Mouse (Mus musculus) heart, embryonic 16.5 days (tissue): Measurements from ENCODE around the gene Dnajb6. TPM values are rescaled to one million over a fixed set of nuclear protein-coding genes. Genes with fewer than 3 reads are reported as not detected.
"Not testable (repeated sequence)": the region's sequence is repeated elsewhere in the genome, so short reads cannot be mapped to it uniquely, and the experiment has no call there.

ENCODE experiments used
- ATAC-seq: fragments of 200-750 bp; cut with Nextera tagmentation; replicated peaks from 2 replicates; pipeline ENCODE4 v1.8.0; 2017; ENCODE audit warnings: moderate number of reproducible peaks; ENCODE audit not compliant: insufficient read depth, low FRiP score; ENCODE audit errors: extremely low read depth
- H3K27ac ChIP-seq: fragments of 300-500 bp; sonication (generic); 2 replicates; pipeline ENCODE4 v1.5.1; 2014; ENCODE audit warnings: mild to moderate bottlenecking, low read length, control low read depth, moderate library complexity
- H3K27me3 ChIP-seq: fragments of 300-500 bp; sonication (generic); 2 replicates; pipeline ENCODE4 v1.6.1; 2014; ENCODE audit warnings: low read length, mixed read lengths; ENCODE audit not compliant: control insufficient read depth, insufficient read depth
- H3K36me3 ChIP-seq: fragments of 300-500 bp; sonication (generic); 2 replicates; pipeline ENCODE4 v1.6.1; 2014; ENCODE audit not compliant: control insufficient read depth, insufficient read depth
- H3K4me1 ChIP-seq: fragments of 300-500 bp; sonication (generic); 2 replicates; pipeline ENCODE4 v1.6.1; 2014; ENCODE audit warnings: low read length, mixed read lengths; ENCODE audit not compliant: control insufficient read depth, insufficient read depth
- H3K4me2 ChIP-seq: fragments of 300-500 bp; sonication (generic); 2 replicates; pipeline ENCODE4 v1.6.1; 2014; ENCODE audit warnings: low read depth, mild to moderate bottlenecking, control low read depth, low read length
- H3K4me3 ChIP-seq: fragments of 300-500 bp; sonication (generic); 2 replicates; pipeline ENCODE4 v1.5.1; 2014; ENCODE audit warnings: mild to moderate bottlenecking, control low read depth, low read length
- H3K9ac ChIP-seq: fragments of 300-500 bp; sonication (generic); 2 replicates; pipeline ENCODE4 v1.6.1; 2014; ENCODE audit warnings: low read length, control low read depth
- H3K9me3 ChIP-seq: fragments of 300-500 bp; sonication (generic); replicated peaks from 2 replicates; pipeline ENCODE4 v1.6.1; 2016; ENCODE audit warnings: low read length; ENCODE audit not compliant: control insufficient read depth
- WGBS: fragments of 180-500 bp; shearing (Covaris S2); extraction: QIAGEN DNeasy Blood & Tissue Kit; methylation state at CpG from one replicate; pipeline ENCODE4 v1.1.7; 2014; 5-methylcytosine and 5-hydroxymethylcytosine counted together
- polyA plus RNA-seq: library from polyadenylated mRNA; unstranded; fragments of >200 nt; fragmentation: Nextera tagmentation; extraction: Ambion mirVana; gene quantifications from 2 replicates; pipeline ENCODE4 v1.2.1, GENCODE M21; 2015

The Dnajb6 gene
- polyA plus RNA-seq, 1 experiment from 2014 or later, result 96.2 TPM

DNA sequence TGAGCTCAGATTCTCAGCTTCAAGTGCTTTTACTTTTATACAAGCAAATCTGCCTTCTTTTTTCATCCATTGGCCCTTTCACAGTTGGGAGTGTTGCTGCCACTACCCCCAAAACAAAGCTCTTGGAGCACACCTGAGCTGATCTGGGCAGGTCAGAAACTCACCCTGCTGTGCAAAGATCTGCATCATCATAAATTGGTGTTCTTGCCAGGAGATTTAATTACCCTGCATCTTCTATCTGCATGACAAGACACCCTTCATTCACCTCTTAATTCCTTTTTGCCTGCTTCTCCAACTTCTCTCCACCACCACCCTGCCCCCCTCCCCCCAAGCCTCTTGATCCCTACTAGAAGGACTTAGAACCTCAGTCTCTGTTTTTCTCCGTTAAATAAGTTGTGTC is 14.3 kb upstream of the Dnajb6 start:
- H3K4me3 ChIP-seq, result no peak overlapping the region
- no peak for ATAC-seq
- no peak overlapping the region for H3K27ac ChIP-seq
- no peaks in the 10 kb centered on the region for H3K4me1 ChIP-seq
- H3K9me3 ChIP-seq, result no peaks in the 10 kb centered on the region
- WGBS, result 32% methylated on average over 1 of the region's 1 CpGs
- no peaks in the 10 kb centered on the region for H3K36me3 ChIP-seq
- no peak overlapping the region for H3K4me2 ChIP-seq
- no peak overlapping the region for H3K9ac ChIP-seq
- H3K27me3 ChIP-seq, result no peaks in the 10 kb centered on the region

DNA sequence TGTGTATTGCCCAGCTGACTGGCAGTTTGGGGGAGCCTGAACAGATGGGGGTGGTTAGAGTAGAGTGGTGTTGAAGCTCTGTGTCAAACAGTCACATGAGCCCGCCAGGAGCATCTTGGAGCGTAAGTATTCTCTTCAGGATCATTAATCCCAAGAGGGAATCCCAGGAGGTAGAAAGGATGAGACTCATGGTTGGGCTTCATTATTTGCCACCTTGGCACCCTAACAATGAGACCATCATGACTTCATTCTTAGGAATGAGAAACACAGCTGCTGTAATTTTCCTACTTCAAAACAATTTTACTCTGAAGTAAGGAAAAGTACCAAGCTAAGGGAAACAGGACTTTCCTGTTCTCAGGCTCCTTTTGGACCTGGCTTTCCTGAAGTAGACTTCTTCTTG is 10.1 kb upstream of the Dnajb6 start:
- Histone ChIP-seq H3K27ac (no peak overlapping the region), H3K4me3 (no peak overlapping the region), H3K4me2 (no peak overlapping the region), H3K9me3 (no peaks in the 10 kb centered on the region), H3K36me3 (no peaks in the 10 kb centered on the region), H3K27me3 (no peaks in the 10 kb centered on the region), H3K4me1 (no peaks in the 10 kb centered on the region), H3K9ac (no peak overlapping the region)
- WGBS, result 82% methylated on average over 2 of the region's 2 CpGs
- ATAC-seq, result no peak

DNA sequence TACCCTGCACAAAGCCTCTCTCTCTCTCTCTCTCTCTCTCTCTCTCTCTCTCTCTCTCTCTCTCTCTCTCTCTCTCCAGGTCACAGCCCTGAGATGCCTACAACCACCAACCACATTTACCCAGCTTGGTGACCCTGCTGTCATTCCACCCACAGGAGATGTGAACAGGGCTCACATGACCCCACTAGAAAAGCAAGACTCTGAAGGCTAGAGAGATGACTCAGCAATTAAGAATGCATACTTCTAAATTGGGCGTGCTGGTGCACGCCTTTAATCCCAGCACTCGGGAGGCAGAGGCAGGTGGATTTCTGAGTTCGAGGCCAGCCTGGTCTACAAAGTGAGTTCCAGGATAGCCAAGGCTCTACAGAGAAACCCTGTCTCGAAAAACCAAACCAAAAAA is 9.4 kb upstream of the Dnajb6 start:
- WGBS, result 80% methylated on average over 5 of the region's 5 CpGs
- H3K27ac ChIP-seq, H3K27me3 ChIP-seq, H3K4me2 ChIP-seq, H3K4me3 ChIP-seq, H3K4me1 ChIP-seq, ATAC-seq, H3K9me3 ChIP-seq, H3K9ac ChIP-seq, H3K36me3 ChIP-seq: not testable (repeated sequence)

DNA sequence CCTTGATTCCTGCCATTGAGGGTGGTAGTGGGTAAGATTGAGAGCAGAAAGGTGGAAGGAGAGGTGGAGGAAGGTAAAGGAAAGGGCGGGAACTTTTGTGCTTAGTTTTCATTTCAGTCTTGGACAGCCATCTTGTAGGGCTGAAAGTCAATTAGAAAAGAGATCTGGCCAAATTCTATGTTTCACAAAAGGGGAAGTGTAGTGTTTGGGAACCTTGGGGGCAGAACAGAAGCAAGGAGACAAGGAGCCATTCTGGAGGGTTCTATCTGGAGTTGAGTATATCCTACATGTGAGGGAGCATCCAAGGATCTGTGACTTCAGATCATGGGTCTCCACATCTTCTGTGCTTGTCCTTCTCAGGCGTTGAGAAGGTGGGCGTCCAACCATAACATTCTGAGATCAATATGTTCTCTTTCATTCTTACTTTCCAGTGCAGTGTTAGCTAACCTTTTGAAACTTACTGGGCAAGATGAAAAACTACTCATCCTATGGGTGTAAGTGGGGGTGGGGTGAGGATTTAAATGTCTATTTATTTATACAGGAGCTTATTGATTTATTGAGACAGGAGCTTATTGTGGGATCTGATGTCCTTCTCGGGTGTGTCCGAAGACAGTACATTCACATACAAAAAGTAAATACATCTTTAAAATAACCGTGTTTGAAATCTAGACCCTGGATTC is 517 bp upstream of the Dnajb6 start:
- Histone ChIP-seq H3K4me2 (peak overlapping the region; percentile 80), H3K9me3 (no peaks in the 10 kb centered on the region), H3K4me3 (peak overlapping the region; percentile 95), H3K4me1 (peaks cover 23% of the 10 kb centered on the region), H3K27ac (peak overlapping the region; percentile 99), H3K9ac (peak overlapping the region; percentile 96), H3K27me3 (no peaks in the 10 kb centered on the region), H3K36me3 (no peaks in the 10 kb centered on the region)
- ATAC-seq, result no peak
- 49% methylated on average over 6 of the region's 6 CpGs for WGBS

DNA sequence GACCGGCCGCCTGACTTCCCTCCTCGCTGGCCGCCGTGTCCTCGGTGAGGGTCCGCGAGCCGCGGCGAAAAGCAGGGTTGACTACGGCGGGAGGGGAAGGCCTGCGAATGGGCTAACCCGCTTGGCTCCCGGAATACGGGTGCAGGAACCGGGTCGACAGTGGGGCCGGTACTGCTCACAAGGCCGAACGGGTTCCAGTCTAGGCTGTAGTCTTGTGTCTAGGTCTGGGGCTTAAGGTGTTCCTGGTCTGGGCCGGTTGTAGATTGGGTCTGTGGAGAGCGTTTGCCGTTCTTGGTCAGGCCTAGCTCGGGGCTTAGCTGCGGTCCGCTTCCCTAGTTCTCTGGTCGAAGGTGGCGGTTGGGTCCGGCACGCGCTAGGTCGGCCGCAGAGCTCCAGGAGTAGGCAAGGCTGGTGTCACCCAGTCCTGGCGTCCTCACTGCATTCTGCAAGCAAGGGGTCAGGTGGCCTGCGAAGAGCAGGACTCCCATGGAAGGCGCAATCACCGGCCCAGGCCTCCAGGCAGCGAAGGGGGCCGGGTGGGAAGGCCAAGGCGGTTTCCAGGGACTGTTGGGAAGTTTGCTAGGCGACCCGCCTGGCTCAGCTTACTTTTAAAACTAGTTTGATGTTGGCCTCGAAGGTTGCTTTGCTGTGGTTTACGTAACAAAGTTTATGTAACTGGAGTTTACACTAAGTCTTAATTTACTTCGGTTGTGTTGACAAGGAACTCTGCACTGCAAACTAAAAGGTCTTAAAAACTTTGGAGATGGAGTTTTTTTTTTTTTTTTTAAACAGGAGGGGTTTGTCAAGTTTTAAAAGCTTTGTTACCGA is 799 bp downstream of the Dnajb6 start:
- Histone ChIP-seq H3K36me3 (no peaks in the 10 kb centered on the region), H3K9me3 (no peaks in the 10 kb centered on the region), H3K27me3 (no peaks in the 10 kb centered on the region), H3K9ac (peak overlapping the region; percentile 96), H3K4me1 (peaks cover 34% of the 10 kb centered on the region), H3K27ac (peak overlapping the region; percentile 99), H3K4me2 (peak overlapping the region; percentile 76), H3K4me3 (peak overlapping the region; percentile 95)
- ATAC-seq, result peak; percentile 50
- WGBS, result under 1% methylated on average over 48 of the region's 48 CpGs

DNA sequence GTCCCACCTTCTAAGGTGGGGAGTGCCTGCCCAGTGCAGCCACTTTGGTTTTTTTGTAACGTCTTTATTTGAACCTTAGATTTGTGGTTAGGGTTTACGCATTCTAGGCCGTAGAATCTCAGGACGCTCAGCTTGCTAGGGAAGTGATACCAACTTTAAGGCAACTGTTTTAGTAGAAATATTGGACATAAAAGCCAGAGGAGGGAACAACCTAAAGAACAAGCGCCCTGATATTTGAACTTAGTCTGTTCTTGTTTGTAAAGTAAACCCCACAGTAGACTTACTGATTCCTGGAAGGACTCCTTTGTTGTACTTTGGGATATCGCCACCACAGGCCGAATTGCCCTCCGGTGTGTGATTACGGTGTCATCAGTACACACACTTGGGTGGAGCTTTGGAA is 1.5 kb downstream of the Dnajb6 start:
- Histone ChIP-seq H3K36me3 (no peaks in the 10 kb centered on the region), H3K4me3 (peak overlapping the region; percentile 95), H3K4me1 (peaks cover 35% of the 10 kb centered on the region), H3K9me3 (no peaks in the 10 kb centered on the region), H3K27ac (no peak overlapping the region), H3K27me3 (no peaks in the 10 kb centered on the region), H3K9ac (peak overlapping the region; percentile 96), H3K4me2 (peak overlapping the region; percentile 76)
- WGBS, result 50% methylated on average over 9 of the region's 9 CpGs
- no peak for ATAC-seq

DNA sequence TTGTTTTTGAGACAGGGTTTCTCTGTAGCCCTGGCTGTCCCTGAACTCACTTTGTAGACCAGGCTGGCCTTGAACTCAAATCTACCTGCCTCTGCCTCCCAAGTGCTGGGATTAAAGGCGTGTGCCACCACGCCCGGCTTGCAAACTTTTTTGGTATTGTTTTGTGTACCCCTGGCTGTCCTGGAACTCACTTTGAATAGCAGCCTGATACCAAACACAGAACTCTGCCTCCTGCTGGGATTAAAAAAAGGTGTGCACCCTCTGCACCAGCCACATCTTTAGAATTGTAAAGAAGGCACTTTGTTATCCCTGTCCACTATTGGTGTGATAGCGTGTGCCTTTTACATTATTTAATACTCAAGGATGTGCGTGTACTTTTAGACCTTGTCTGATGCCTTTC is 2.0 kb downstream of the Dnajb6 start:
- H3K9ac ChIP-seq, result no peak overlapping the region
- 89% methylated on average over 5 of the region's 5 CpGs for WGBS
- peaks cover 35% of the 10 kb centered on the region for H3K4me1 ChIP-seq

DNA sequence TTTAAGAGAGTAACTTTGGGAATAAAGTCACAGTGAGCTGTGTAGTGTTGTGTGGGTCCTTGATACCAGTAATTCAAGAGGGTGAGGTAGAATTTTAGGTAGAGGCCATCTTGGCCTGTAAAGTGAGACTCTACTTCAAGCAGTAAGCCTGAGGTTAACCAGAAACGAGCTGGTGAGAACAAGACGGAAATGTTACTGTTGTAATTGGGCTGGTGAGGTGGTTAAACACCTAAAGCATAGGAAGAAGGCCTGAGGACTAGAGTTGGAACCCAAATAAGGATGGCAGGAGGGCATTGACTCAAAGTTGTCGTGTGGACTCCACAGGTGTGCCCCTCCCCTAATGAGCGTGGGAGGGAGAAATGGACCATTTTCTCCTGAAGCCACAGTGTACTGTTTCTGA is 2.6 kb downstream of the Dnajb6 start:
- H3K4me1 ChIP-seq, result peaks cover 35% of the 10 kb centered on the region

More for the DNA sequence above, 2.0 kb downstream of the Dnajb6 start:
- Histone ChIP-seq H3K27ac (no peak overlapping the region), H3K27me3 (no peaks in the 10 kb centered on the region), H3K36me3 (no peaks in the 10 kb centered on the region), H3K4me3 (peak overlapping the region; percentile 95), H3K9me3 (no peaks in the 10 kb centered on the region), H3K4me2 (peak overlapping the region; percentile 76)
- ATAC-seq, result no peak

DNA sequence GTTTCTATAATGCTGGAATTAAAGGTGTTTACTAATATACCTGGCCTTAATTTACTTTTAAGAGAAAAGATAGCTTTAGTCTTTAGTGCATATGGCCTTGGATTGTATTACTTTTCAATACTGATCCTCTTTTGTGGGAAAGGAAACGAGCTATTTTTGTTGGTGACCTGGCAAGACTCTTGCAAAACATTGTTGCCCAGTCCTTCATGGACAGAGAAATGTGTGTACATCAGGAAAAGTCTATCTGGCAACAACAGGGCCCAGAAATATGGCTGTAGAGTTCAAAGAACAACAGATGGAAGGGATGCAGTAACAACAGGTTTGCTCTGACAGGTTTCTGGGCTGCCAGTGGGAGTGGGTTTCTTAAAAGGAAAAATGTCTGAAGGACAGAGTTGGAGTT is 5.2 kb downstream of the Dnajb6 start:
- Histone ChIP-seq H3K4me1 (peaks cover 32% of the 10 kb centered on the region), H3K4me2 (no peak overlapping the region), H3K27ac (peak overlapping the region; percentile 14; the same call in 1 of the 2 replicates), H3K27me3 (no peaks in the 10 kb centered on the region), H3K36me3 (0 out of 2 replicates have a peak, but pooled peaks cover 2% of the 10 kb centered on the region), H3K9ac (no peak overlapping the region), H3K4me3 (no peak overlapping the region), H3K9me3 (no peaks in the 10 kb centered on the region)
- 65% methylated on average over 1 of the region's 1 CpGs for WGBS
- ATAC-seq, result no peak

More for the DNA sequence above, 2.6 kb downstream of the Dnajb6 start:
- H3K4me2 ChIP-seq, result no peak overlapping the region
- 0 out of 2 replicates have a peak, but pooled peaks cover 2% of the 10 kb centered on the region for H3K36me3 ChIP-seq
- no peak overlapping the region for H3K4me3 ChIP-seq
- no peak for ATAC-seq
- H3K27ac ChIP-seq, result no peak overlapping the region
- H3K9me3 ChIP-seq, result no peaks in the 10 kb centered on the region
- H3K9ac ChIP-seq, result no peak overlapping the region
- H3K27me3 ChIP-seq, result no peaks in the 10 kb centered on the region
- WGBS, result 75% methylated on average over 4 of the region's 4 CpGs
